Mouse (Mus musculus) layer of hippocampus, postnatal 10 days (tissue): Measurements from ENCODE around the gene Pecr. TPM values are rescaled to one million over a fixed set of nuclear protein-coding genes. Genes with fewer than 3 reads are reported as not detected.
"Not testable (repeated sequence)": the region's sequence is repeated elsewhere in the genome, so short reads cannot be mapped to it uniquely, and the experiment has no call there.

ENCODE experiments used
- DNase-seq, 2 experiments: peaks; one replicate each; pipeline ENCODE4 v3.0.0; 2021; ENCODE audit warnings: low spot score in 2 of 2
- total RNA-seq, 2 experiments: library from RNA; stranded (reverse); gene quantifications; 2 replicates each; pipeline ENCODE4 v1.2.3; 2021

Gene Pecr
- total RNA-seq, 2 experiments from 2014 or later = 4.8 to 6.4 TPM

DNA sequence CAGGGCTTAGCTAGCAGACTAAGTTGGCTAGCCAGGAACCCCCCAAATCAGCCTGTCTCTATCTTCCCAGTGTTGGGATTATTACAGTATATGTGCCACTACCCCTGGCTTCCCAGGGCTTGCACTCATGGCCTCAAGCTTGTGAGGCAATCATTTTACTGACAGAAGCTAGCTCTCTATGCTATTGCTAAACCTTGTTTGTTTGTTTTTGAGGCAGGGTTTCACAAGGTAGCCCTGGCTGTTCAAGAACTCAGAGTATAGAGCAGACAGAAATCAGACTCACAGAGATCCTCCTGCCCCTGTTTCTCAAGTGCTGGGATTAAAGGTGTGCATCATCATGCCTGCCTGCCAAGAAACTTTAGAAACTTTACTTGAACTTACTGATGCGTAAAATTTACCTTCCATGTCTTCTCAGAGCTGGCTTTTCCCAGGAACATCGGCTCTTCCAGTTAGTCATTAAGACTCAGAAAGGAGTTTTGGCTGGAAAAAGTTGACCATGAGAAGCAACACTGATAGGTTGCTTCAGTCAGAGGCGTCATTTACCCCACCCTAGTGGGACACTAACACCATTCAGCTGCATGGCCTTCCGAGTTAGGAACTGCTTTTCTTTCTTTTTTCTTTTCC is 4.5 kb upstream of the Pecr start:
- DNase-seq = no peak

GRCm38 (mm10) chr1:72287893-72288292 is 3.8 kb upstream of the Pecr start:
- DNase-seq = no peak

- DNase-seq = no peak
These were observed 2.8 kb upstream of the Pecr start for GRCm38 (mm10) chr1:72286904-72287303.

GRCm38 (mm10) chr1:72284539-72284938 is 425 bp upstream of the Pecr start:
- peak in 1 of 2 experiments; percentile 15 for DNase-seq

DNA sequence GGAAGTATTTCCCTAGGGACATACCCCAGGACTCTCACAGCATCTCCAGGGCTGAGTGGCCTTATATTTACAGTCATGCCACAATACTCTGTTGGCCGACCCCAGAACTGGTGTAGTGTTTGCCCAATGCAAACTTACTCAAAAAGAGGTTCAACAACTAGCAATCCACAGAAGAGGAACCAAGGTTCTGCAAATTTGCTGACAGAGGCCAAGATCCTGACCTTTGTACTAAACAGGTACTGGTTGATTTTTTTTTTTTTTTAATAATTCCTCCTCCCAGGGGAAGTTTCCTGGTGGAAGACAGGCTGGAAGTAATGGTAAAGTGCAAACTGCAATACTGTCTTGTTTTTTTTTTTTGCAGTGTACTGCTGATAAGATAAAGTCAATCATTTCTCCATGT is 1.5 kb downstream of the Pecr start:
- DNase-seq = no peak

DNA sequence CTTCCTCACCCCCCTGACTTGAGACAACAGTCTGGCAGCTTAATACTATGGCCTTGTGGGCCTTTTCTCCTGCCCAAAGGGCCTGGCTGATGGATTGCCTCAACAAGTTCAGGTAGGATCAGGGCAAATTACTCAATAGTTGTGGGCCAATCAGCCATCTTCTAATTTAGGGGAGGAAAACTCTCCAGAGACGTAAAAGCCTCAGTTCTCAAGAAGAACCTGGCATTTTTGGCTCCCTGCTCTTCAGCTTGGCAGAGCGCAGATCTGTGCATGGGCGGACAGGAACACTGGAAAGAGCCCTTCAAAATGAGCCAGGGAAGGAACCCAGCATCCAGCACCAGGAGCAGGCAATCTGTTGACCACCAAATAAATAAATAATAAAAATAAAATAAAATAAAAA is 6.0 kb downstream of the Pecr start:
- DNase-seq = no peak

- DNase-seq = no peak
These were observed 21.0 kb downstream of the Pecr start for GRCm38 (mm10) chr1:72263099-72263498.

- DNase-seq = no peak
These were observed 27.5 kb downstream of the Pecr start for GRCm38 (mm10) chr1:72256381-72257256.

- no peak for DNase-seq
These were observed 28.3 kb downstream of the Pecr start for GRCm38 (mm10) chr1:72255854-72256175.

GRCm38 (mm10) chr1:72255062-72255853 is 28.9 kb downstream of the Pecr start:
- DNase-seq = peak; percentile 51 to 59

GRCm38 (mm10) chr1:72254545-72255061 is 29.5 kb downstream of the Pecr start:
- peak; percentile 77 to 86 for DNase-seq

DNA sequence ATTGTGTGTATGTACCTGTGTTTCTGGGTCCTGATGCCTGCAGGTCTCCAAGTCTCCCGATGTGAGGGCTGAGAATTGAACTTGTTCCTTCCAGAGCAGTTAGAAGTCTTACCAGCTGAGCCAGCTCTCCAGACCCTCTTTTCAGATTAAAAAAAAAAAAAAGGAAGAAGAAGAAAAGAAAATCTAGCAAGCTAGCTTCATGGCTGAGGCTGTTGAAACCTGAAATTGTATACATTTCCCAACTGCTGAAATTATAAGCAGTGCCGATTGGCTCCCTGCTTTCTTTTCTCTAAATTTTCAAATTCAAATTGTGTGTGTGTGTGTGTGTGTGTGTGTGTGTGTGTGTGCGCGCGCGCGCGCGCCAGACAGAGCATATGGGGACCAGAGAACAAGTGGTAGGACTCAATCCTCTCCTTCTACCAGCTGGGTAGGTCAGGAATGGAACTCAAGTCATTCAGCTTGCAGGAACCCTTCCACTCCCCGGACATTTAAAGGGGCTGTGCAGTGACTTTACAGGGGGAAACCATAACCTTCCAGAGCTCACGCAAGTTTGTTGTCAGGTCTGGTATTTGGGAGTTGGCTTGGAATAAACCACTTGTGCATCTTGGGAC is 30.1 kb downstream of the Pecr start:
- peak; percentile 12 to 38 for DNase-seq

- DNase-seq = no peak
These were observed 32.3 kb downstream of the Pecr start for GRCm38 (mm10) chr1:72251806-72252205.

DNA sequence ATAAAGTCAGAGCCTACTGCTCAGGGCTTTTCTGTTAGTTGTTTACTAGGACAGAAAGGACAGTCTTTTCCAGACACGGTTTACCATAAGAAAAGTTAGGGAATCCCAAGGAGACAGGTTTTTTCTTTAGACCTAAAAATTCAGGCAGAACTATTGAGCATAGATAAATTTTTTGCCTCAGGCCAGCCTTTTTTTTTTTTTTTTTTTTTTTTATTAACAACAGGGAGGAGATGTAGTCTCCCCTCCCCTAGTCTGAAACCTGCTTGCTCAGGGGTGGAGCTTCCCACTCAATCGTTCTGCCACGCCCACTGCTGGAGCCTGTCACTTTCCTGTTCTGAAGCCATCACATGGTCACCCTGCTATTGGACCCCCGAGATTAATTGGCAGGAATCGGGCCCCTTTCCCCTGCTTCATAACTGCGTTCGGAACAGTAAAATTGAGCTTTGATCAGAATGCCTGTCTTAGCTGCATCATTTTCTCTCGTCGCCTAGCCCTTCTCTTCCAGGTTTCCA is 35.8 kb downstream of the Pecr start:
- not testable (repeated sequence) for DNase-seq

DNA sequence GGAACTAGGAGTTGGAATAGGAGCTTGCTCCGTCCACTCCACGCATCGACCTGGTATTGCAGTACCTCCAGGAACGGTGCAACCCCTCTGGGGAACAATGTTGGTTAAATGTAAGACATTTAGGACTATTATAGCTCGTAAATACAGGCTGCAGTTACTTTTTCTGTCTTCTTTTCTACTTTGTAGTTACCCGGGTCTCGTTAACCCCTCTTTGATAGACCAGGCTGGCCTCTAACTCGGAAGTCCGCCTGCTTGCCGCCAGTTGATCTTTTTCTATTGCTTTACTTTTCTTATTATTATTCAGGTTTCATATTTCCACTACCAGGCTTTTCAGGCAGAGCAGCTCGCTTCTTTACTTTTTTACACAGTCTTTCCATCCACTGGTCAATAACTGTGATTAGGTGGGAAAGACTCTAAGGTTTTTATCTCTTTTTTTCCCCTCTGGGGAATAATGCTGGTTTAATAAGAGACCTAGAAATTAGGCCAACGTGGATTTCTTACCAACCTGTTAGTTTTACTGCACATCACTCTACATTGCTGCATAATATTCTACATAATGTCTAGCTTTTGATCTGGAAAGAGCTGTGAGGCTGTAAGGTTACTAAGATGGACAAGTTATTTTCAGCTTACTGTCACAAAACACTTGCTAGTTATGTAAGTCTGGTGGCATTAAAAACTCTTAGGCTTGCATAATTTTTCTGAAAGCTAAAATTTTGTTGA is 39.6 kb downstream of the Pecr start:
- no peak for DNase-seq

GRCm38 (mm10) chr1:72243656-72244316 is 40.3 kb downstream of the Pecr start:
- DNase-seq = peak; percentile 95 to 97

- no peak for DNase-seq
These were observed 41.5 kb downstream of the Pecr start for GRCm38 (mm10) chr1:72242581-72243143.

DNA sequence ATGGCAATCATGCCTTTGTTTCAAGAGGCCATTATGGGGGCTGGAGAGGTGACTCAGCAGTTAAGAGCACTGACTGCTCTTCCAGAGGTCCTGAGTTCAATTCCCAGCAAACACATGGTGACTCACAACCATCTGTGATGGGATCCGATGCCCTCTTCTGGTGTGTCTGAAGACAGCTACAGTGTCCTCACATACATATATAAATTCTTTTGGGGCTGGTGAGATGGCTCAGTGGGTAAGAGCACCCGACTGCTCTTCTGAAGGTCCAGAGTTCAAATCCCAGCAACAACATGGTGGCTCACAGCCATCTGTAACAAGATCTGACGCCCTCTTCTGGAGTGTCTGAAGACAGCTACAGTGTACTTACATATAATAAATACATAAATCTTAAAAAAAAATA is 45.0 kb downstream of the Pecr start:
- not testable (repeated sequence) for DNase-seq

DNA sequence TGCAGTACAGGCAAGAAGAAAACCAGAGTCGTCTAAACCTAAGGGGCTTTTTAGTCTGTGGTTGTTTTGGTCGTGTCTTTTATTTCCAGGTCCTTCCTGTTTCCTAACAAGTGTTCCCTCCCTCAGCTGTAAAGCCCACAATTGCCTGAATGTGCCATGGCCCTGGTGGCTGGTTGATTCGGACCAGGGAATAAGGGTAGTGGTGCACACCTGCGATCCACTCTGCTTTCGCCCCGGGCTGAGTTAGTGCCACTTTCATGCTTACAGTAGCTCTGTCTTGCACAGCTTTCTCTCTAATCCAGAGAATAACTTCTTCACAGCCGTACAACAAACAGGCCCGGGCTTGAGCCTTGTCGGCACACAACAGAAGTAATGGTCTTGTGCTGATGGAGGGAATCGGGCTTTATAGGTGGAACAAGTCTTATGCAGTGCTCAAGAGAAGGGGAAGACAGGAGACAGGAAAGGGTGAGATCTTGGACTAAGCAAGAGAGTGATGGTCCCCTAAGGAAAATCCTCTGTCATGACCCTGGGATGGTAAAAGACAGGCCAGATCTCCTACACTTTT is 46.0 kb downstream of the Pecr start:
- DNase-seq = no peak
